Mouse (Mus musculus) kidney, postnatal 14 days (tissue): ENCODE measurements at regions not wholly inside any gene's neighbourhood (a gene's known extent, or its start where the extent isn't known, plus 50 kb on each side); places are given as distances from the start of the nearest gene placed in this dataset.

Experiments used
- DNase-seq: peaks from one replicate; pipeline ENCODE4 v3.0.0; 2022; ENCODE audit warnings: mixed read lengths

- DNase-seq = no peak
Measured at GRCm38 (mm10) chr4:152617636-152618035, 140.0 kb upstream of the Kcnab2 start.

- DNase-seq = no peak
Measured at GRCm38 (mm10) chr4:152615155-152615554, 137.5 kb upstream of the Kcnab2 start.

- DNase-seq = no peak
Measured at GRCm38 (mm10) chr4:152614356-152615100, 136.9 kb upstream of the Kcnab2 start.
